8 mouse cellular contexts compared by ENCODE assay signal in the genomic region with DNA sequence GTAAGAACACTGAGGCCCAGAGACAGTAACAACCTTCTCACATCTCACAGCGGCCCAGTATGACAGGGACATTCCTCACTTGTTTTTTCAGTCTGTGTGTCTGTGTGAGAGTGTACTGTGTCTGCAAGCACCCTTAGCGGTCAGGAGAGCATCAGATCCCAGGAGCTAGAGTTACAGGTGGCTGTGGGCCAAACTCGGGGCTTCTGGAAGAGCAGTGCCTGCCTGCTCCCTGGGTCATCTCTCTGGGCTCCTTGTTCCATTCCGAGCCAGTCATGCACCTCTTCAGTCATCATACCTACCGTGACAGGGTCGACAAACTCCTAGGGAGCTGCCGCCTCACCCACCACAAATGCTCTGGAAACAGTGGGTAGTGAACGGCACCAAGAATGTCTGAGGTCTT. TPM values are rescaled to one million over a fixed set of nuclear protein-coding genes. Genes with fewer than 3 reads are reported as not detected.
DNase-seq lines count a peak whose midpoint lies in the region; ATAC-seq and TF ChIP-seq lines count a peak whose summit lies in the region.

No protein-coding gene starts in this region.

- intact Hi-C loops in gastrocnemius, adult 2 months (cut with DNase I) = no loop called here

- H3K27ac ChIP-seq in gastrocnemius, adult 2 months = peak overlapping the region; percentile 90

- TF ChIP-seq CTCF in gastrocnemius, adult 2 months (IDR thresholded peaks at IDR 0.05) = no peak

- peak; percentile 93 for DNase-seq in heart, adult 11 months
- DNase-seq in heart, postnatal 4 days = no peak
- peak; percentile 24 for DNase-seq in 3T3-L1 (ENCODE audit: low read depth, low spot score)
- DNase-seq in gastrocnemius, adult 2 months = peak; percentile 92
- DNase-seq in kidney, postnatal 4 days = peak; percentile 34
- DNase-seq in cerebellum, adult 8-10 months = no peak
- no peak for DNase-seq in thymus, postnatal 14 days

- peak overlapping the region; percentile 46 for H3K4me3 ChIP-seq in gastrocnemius, adult 2 months

- ATAC-seq in frontal cortex, adult (ENCODE audit: low TSS enrichment) = no peak

RNA-seq across cellular contexts. Expression of a gene that starts 10.1 kb away (rescaled TPM):
- total RNA-seq in heart, postnatal 4 days (2021) = 10 to 100 TPM; 92.2 to 93.6 TPM
- total RNA-seq in gastrocnemius, adult 2 months (2021) = 10 to 100 TPM; 30.5 to 42.2 TPM

Comparison
In these comparisons a context has a peak if more than half of its experiments do, and no peak if none do; other contexts are left out.
1. DNase-seq: peak in heart, adult 11 months (single experiment), 3T3-L1 (single experiment), gastrocnemius, adult 2 months (single experiment) and kidney, postnatal 4 days (2 of 2); none in heart, postnatal 4 days (single experiment), cerebellum, adult 8-10 months (single experiment) and thymus, postnatal 14 days (single experiment).